Mouse (Mus musculus) MEL (cell line): ENCODE measurements at regions not wholly inside any gene's neighbourhood (a gene's known extent, or its start where the extent isn't known, plus 50 kb on each side); places are given as distances from the start of the nearest gene placed in this dataset.

Experiments used
- CTCF ChIP-seq, 3 experiments: IDR thresholded peaks in 2 of 3; conservative IDR thresholded peaks in 1 of 3; 2 replicates each; pipeline ENCODE4 v1.5.1; 2011 to 2012; ENCODE audit warnings: low read length in 3 of 3, low read depth in 2 of 3, mild to moderate bottlenecking in 2 of 3, improper control_type of control experiment in 1 of 3, inconsistent platforms in 1 of 3, mixed read lengths in 1 of 3, moderate library complexity in 1 of 3; ENCODE audit not compliant: control insufficient read depth in 1 of 3, insufficient read depth in 1 of 3, poor library complexity in 1 of 3, severe bottlenecking in 1 of 3
- POLR2A ChIP-seq, 2 experiments: IDR thresholded peaks; 2 replicates each; pipeline ENCODE4 v1.6.1; 2011 to 2012; ENCODE audit warnings: low read length in 2 of 2, mild to moderate bottlenecking in 2 of 2, control low read depth in 1 of 2, improper control_type of control experiment in 1 of 2, low read depth in 1 of 2, moderate library complexity in 1 of 2; ENCODE audit not compliant: control insufficient read depth in 1 of 2, insufficient read depth in 1 of 2, poor library complexity in 1 of 2
- ZMIZ1 ChIP-seq: IDR thresholded peaks from 2 replicates; pipeline ENCODE4 v1.6.1; 2012; ENCODE audit warnings: low read depth, mild to moderate bottlenecking, inconsistent platforms, low read length, improper control_type of control experiment, moderate library complexity

DNA sequence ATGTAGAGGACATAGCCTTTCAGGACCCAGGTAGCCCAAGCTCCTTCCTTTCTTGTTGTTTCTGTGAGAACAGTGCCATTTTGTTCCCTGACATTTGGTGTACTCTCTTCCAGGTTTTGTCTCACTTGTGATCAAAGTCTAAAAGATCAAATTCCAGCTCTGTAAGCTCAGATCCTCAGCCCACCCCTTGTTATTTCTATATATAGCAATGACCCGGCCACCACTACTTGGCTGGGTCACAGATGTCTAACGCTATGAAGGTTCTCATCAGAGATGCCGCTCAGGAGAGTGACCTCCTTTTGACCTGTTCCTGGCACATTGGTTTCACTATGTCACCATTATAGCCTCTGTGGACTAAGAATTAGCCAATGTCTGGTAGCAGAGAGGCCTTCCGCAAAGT lies 451.7 kb downstream of the Pik3r1 start:
- TF ChIP-seq POLR2A (IDR thresholded peaks at IDR 0.05; ENCODE audit: control insufficient read depth in 1 of 2, insufficient read depth in 1 of 2, low read depth in 1 of 2, low read length in 2 of 2, poor library complexity in 1 of 2), result no peak
- no peak for TF ChIP-seq ZMIZ1
- no peak for TF ChIP-seq CTCF (IDR thresholded peaks at IDR 0.05 in 2 of 3, conservative IDR thresholded peaks at IDR 0.05 in 1 of 3; ENCODE audit: control insufficient read depth in 1 of 3, insufficient read depth in 1 of 3, low read depth in 2 of 3, low read length in 3 of 3, poor library complexity in 1 of 3, severe bottlenecking in 1 of 3)
